Mouse (Mus musculus): ENCODE results near the gene Leo1. TPM values are rescaled to one million over a fixed set of nuclear protein-coding genes. Genes with fewer than 3 reads are reported as not detected.

Gene Leo1
- total and polyA plus RNA-seq, 3 experiments: 43.1 to 60.7 (median 49.9) TPM

- no peak overlapping the region for H3K4me3 ChIP-seq (replicated peaks in 1 of 3; ENCODE audit: low read depth in 2 of 3, low read length in 2 of 3, poor library complexity in 1 of 3)
- dilution Hi-C loops (cut with MboI; ENCODE audit: extremely low pct_ligation_motif_present, extremely low pct_unique_long_range_greater_than_20kb, low sequenced_read_pairs): no loop called here
Measured at GRCm38 (mm10) chr9:75511236-75511939, 70.1 kb downstream of the Leo1 start.

GRCm38 (mm10) chr9:75515464-75516113, 74.3 kb downstream of the Leo1 start:
- Histone ChIP-seq H3K9ac (ENCODE audit: insufficient read depth, low read depth) (no peak overlapping the region), H3K27me3 (replicated peaks) (no peaks in the 10 kb centered on the region), H3K36me3 (replicated peaks in 1 of 2; ENCODE audit: control insufficient read depth in 1 of 2, insufficient read depth in 1 of 2, low read length in 1 of 2) (peaks cover 29 to 68% of the 10 kb centered on the region in 2 experiments), H3K79me2 (replicated peaks; ENCODE audit: control insufficient read depth, extremely low read depth, insufficient read depth, poor library complexity, severe bottlenecking) (no peaks in the 10 kb centered on the region), H3K27ac (ENCODE audit: insufficient read depth, low read depth) (no peak overlapping the region), H3K4me1 (ENCODE audit: control insufficient read depth in 1 of 2, insufficient read depth in 2 of 2) (peaks cover 0 to 10% of the 10 kb centered on the region in 2 experiments; a peak in 2 of 4 replicates), H3K4me3 (replicated peaks in 1 of 3; ENCODE audit: low read depth in 2 of 3, low read length in 2 of 3, poor library complexity in 1 of 3) (no peak overlapping the region), H3K9me3 (replicated peaks; ENCODE audit: low read length) (no peaks in the 10 kb centered on the region), H3K4me2 (ENCODE audit: insufficient read depth, low read depth, poor library complexity, severe bottlenecking) (no peak overlapping the region)
- TF ChIP-seq CHD1 (IDR thresholded peaks at IDR 0.05; ENCODE audit: low read depth, low read length) (no peak), USF1 (IDR thresholded peaks at IDR 0.05; ENCODE audit: low read depth, low read length) (no peak), BHLHE40 (IDR thresholded peaks at IDR 0.05; ENCODE audit: low read depth, low read length) (no peak), ELF1 (IDR thresholded peaks at IDR 0.05; ENCODE audit: low read depth, low read length) (no peak), MAZ (IDR thresholded peaks at IDR 0.05; ENCODE audit: low read depth, low read length) (no peak), ZKSCAN1 (IDR thresholded peaks at IDR 0.05; ENCODE audit: borderline replicate concordance, low read depth, low read length) (no peak), CTCF (conservative IDR thresholded peaks at IDR 0.05 in 1 of 2, IDR thresholded peaks at IDR 0.05 in 1 of 2; ENCODE audit: low read depth in 2 of 2, low read length in 2 of 2) (peak; percentile 80 to 82), SMC3 (IDR thresholded peaks at IDR 0.05; ENCODE audit: low read depth, low read length) (peak; percentile 85), RAD21 (IDR thresholded peaks at IDR 0.05; ENCODE audit: low read depth, low read length) (peak; percentile 68), ETS1 (conservative IDR thresholded peaks at IDR 0.05; ENCODE audit: low read depth, low read length) (no peak), SIN3A (IDR thresholded peaks at IDR 0.05; ENCODE audit: low read length) (no peak), MEF2A (IDR thresholded peaks at IDR 0.05; ENCODE audit: borderline replicate concordance, low read depth, low read length) (no peak), NRF1 (IDR thresholded peaks at IDR 0.05; ENCODE audit: low read depth, low read length) (no peak)
- DNase-seq (ENCODE audit: extremely low read depth): peak; percentile 71
- dilution Hi-C loops (cut with MboI; ENCODE audit: extremely low pct_ligation_motif_present, extremely low pct_unique_long_range_greater_than_20kb, low sequenced_read_pairs) (no loop called here), in situ Hi-C loops (cut with MboI; ENCODE audit: low pct_ligation_motif_present, low pct_unique_long_range_greater_than_20kb, low sequenced_read_pairs) (loop anchor here (10.0 kb wide), 1 partner anchor 69 kb away; no protein-coding TSS in a partner anchor)

More at GRCm38 (mm10) chr9:75511236-75511939, 70.1 kb downstream of the Leo1 start:
- DNase-seq (ENCODE audit: extremely low read depth): no peak
- TF ChIP-seq IRF4 (IDR thresholded peaks at IDR 0.05; ENCODE audit: low read depth, low read length) (no peak), CHD1 (IDR thresholded peaks at IDR 0.05; ENCODE audit: low read depth, low read length) (no peak), RCOR1 (conservative IDR thresholded peaks at IDR 0.05; ENCODE audit: low read depth, low read length) (no peak), EP300 (IDR thresholded peaks at IDR 0.05; ENCODE audit: low read length) (no peak), CTCF (conservative IDR thresholded peaks at IDR 0.05 in 1 of 2, IDR thresholded peaks at IDR 0.05 in 1 of 2; ENCODE audit: low read depth in 2 of 2, low read length in 2 of 2) (no peak), BHLHE40 (IDR thresholded peaks at IDR 0.05; ENCODE audit: low read depth, low read length) (no peak), TBP (conservative IDR thresholded peaks at IDR 0.05; ENCODE audit: low read depth, low read length) (no peak), GABPA (IDR thresholded peaks at IDR 0.05; ENCODE audit: insufficient replicate concordance, low read depth, low read length) (no peak)
- Histone ChIP-seq H3K9ac (ENCODE audit: insufficient read depth, low read depth) (no peak overlapping the region), H3K27ac (ENCODE audit: insufficient read depth, low read depth) (no peak overlapping the region), H3K36me3 (replicated peaks in 1 of 2; ENCODE audit: control insufficient read depth in 1 of 2, insufficient read depth in 1 of 2, low read length in 1 of 2) (peaks cover 41 to 87% of the 10 kb centered on the region in 2 experiments), H3K79me2 (replicated peaks; ENCODE audit: control insufficient read depth, extremely low read depth, insufficient read depth, poor library complexity, severe bottlenecking) (no peaks in the 10 kb centered on the region), H3K4me1 (ENCODE audit: control insufficient read depth in 1 of 2, insufficient read depth in 2 of 2) (no peaks in the 10 kb centered on the region), H3K4me2 (ENCODE audit: insufficient read depth, low read depth, poor library complexity, severe bottlenecking) (no peak overlapping the region), H3K27me3 (replicated peaks) (no peaks in the 10 kb centered on the region), H3K9me3 (replicated peaks; ENCODE audit: low read length) (no peaks in the 10 kb centered on the region)
- in situ Hi-C loops (cut with MboI; ENCODE audit: low pct_ligation_motif_present, low pct_unique_long_range_greater_than_20kb, low sequenced_read_pairs): loop anchor here (10.0 kb wide), 1 partner anchor 73 kb away; no protein-coding TSS in a partner anchor

Other genes with a start within 250 kb of the Leo1 start
- 1.6 and 4.4 TPM in 2 replicates for gene Myo5c, start 209.5 kb upstream of the Leo1 start, total RNA-seq (2012; rRNA removed)
- gene Myo5c, start 209.5 kb upstream of the Leo1 start, total RNA-seq (2014; rRNA removed): 3.7 and 3.8 TPM in 2 replicates
- gene Myo5c, start 209.5 kb upstream of the Leo1 start, polyA plus RNA-seq (2012; ENCODE audit: insufficient read length, low read depth): 4.7 and 5.2 TPM in 2 replicates
- 4.4 and 6.5 TPM in 2 replicates for gene Gnb5, start 135.2 kb upstream of the Leo1 start, total RNA-seq (2012; rRNA removed)
- 2.9 and 4.7 TPM in 2 replicates for gene Gnb5, start 135.2 kb upstream of the Leo1 start, total RNA-seq (2014; rRNA removed)
- gene Gnb5, start 135.2 kb upstream of the Leo1 start, polyA plus RNA-seq (2012; ENCODE audit: insufficient read length, low read depth): 2.7 and 3.1 TPM in 2 replicates
- not detected in 2 replicates for gene Bcl2l10, start 93.8 kb upstream of the Leo1 start, total RNA-seq (2012; rRNA removed)
- gene Bcl2l10, start 93.8 kb upstream of the Leo1 start, total RNA-seq (2014; rRNA removed): not detected in 2 replicates
- not detected in 2 replicates for gene Bcl2l10, start 93.8 kb upstream of the Leo1 start, polyA plus RNA-seq (2012; ENCODE audit: insufficient read length, low read depth)
- gene Mapk6, start 31.5 kb upstream of the Leo1 start, total RNA-seq (2012; rRNA removed): 34.2 and 41.0 TPM in 2 replicates
- gene Mapk6, start 31.5 kb upstream of the Leo1 start, total RNA-seq (2014; rRNA removed): 20.9 and 23.3 TPM in 2 replicates
- gene Mapk6, start 31.5 kb upstream of the Leo1 start, polyA plus RNA-seq (2012; ENCODE audit: insufficient read length, low read depth): 53.5 and 62.2 TPM in 2 replicates
- 40.5 and 41.1 TPM in 2 replicates for gene Tmod3, start 118.1 kb downstream of the Leo1 start, total RNA-seq (2012; rRNA removed)
- gene Tmod3, start 118.1 kb downstream of the Leo1 start, total RNA-seq (2014; rRNA removed): 71.0 and 77.1 TPM in 2 replicates
- gene Tmod3, start 118.1 kb downstream of the Leo1 start, polyA plus RNA-seq (2012; ENCODE audit: insufficient read length, low read depth): 52.0 and 59.0 TPM in 2 replicates
- gene Tmod2, start 169.8 kb downstream of the Leo1 start, total RNA-seq (2012; rRNA removed): 1.6 and 1.7 TPM in 2 replicates
- 0.08 and 0.16 TPM in 2 replicates for gene Tmod2, start 169.8 kb downstream of the Leo1 start, total RNA-seq (2014; rRNA removed)
- 0.10 and 0.17 TPM in 2 replicates for gene Tmod2, start 169.8 kb downstream of the Leo1 start, polyA plus RNA-seq (2012; ENCODE audit: insufficient read length, low read depth)
- gene Lysmd2, start 184.2 kb downstream of the Leo1 start, total RNA-seq (2012; rRNA removed): 16.2 and 18.6 TPM in 2 replicates
- gene Lysmd2, start 184.2 kb downstream of the Leo1 start, total RNA-seq (2014; rRNA removed): 14.2 and 18.1 TPM in 2 replicates
- gene Lysmd2, start 184.2 kb downstream of the Leo1 start, polyA plus RNA-seq (2012; ENCODE audit: insufficient read length, low read depth): 10.4 and 11.7 TPM in 2 replicates
- gene Scg3, start 242.5 kb downstream of the Leo1 start, total RNA-seq (2012; rRNA removed): not detected in 2 replicates
- gene Scg3, start 242.5 kb downstream of the Leo1 start, total RNA-seq (2014; rRNA removed): not detected in 2 replicates
- gene Scg3, start 242.5 kb downstream of the Leo1 start, polyA plus RNA-seq (2012; ENCODE audit: insufficient read length, low read depth): not detected in 2 replicates